Mouse (Mus musculus): ENCODE data around the gene Vps36. TPM values are rescaled to one million over a fixed set of nuclear protein-coding genes. Genes with fewer than 3 reads are reported as not detected.
A peak's percentile ranks its signal among the peaks of the same experiment; 100 is the strongest.

The Vps36 gene
- 10 to 100 TPM; 26.0 to 28.1 TPM for total RNA-seq (2021)

- peak; percentile 83 to 89 for DNase-seq (ENCODE audit: low spot score in 2 of 2)
- intact Hi-C loops (cut with DNase I): loop anchor here (1.0 to 5.0 kb wide), 4 partner anchors 184 to 218 kb away; partner anchors contain the start of genes Mrps31 and Slc25a15
Observed at GRCm38 (mm10) chr8:22192660-22193431, at the start of gene Vps36. TSS of gene Vps36 (plus strand) at chr8:22192809.

- intact Hi-C loops (cut with DNase I): loop anchor here (10.0 kb wide), 1 partner anchor 379 kb away; no protein-coding TSS in a partner anchor
- peak in 1 of 2 experiments; percentile 5 for DNase-seq (ENCODE audit: low spot score in 2 of 2)
Observed at GRCm38 (mm10) chr8:22143764-22144491, 48.7 kb upstream of the Vps36 start.

- no peak for DNase-seq (ENCODE audit: low spot score in 2 of 2)
Observed at GRCm38 (mm10) chr8:22145831-22146230, 46.8 kb upstream of the Vps36 start.

GRCm38 (mm10) chr8:22147706-22148366 lies 44.8 kb upstream of the Vps36 start:
- intact Hi-C loops (cut with DNase I): loop anchor here (10.0 kb wide), 1 partner anchor 383 kb away; no protein-coding TSS in a partner anchor
- no peak for DNase-seq (ENCODE audit: low spot score in 2 of 2)

More at GRCm38 (mm10) chr8:22145831-22146230, 46.8 kb upstream of the Vps36 start:
- intact Hi-C loops (cut with DNase I): loop anchor here (10.0 kb wide), 1 partner anchor 381 kb away; no protein-coding TSS in a partner anchor

GRCm38 (mm10) chr8:22148367-22148740 lies 44.3 kb upstream of the Vps36 start:
- DNase-seq (ENCODE audit: low spot score in 2 of 2): no peak
- intact Hi-C loops (cut with DNase I): loop anchor here (10.0 kb wide), 1 partner anchor 384 kb away; no protein-coding TSS in a partner anchor

GRCm38 (mm10) chr8:22149643-22150344 lies 42.8 kb upstream of the Vps36 start:
- intact Hi-C loops (cut with DNase I): loop anchor here (10.0 kb wide), 1 partner anchor 385 kb away; no protein-coding TSS in a partner anchor

GRCm38 (mm10) chr8:22150345-22150663 lies 42.3 kb upstream of the Vps36 start:
- intact Hi-C loops (cut with DNase I): no loop called here
- DNase-seq (ENCODE audit: low spot score in 2 of 2): no peak

More at GRCm38 (mm10) chr8:22149643-22150344, 42.8 kb upstream of the Vps36 start:
- no peak for DNase-seq (ENCODE audit: low spot score in 2 of 2)

GRCm38 (mm10) chr8:22162206-22162605 lies 30.4 kb upstream of the Vps36 start:
- intact Hi-C loops (cut with DNase I): loop anchor here (5.0 kb wide), 1 partner anchor 90 kb away; no protein-coding TSS in a partner anchor

GRCm38 (mm10) chr8:22164431-22164830 lies 28.2 kb upstream of the Vps36 start:
- intact Hi-C loops (cut with DNase I): loop anchor here (5.0 kb wide), 1 partner anchor 92 kb away; no protein-coding TSS in a partner anchor
- no peak for DNase-seq (ENCODE audit: low spot score in 2 of 2)

More at GRCm38 (mm10) chr8:22162206-22162605, 30.4 kb upstream of the Vps36 start:
- no peak for DNase-seq (ENCODE audit: low spot score in 2 of 2)

- intact Hi-C loops (cut with DNase I): loop anchor here (1.0 to 5.0 kb wide), 3 partner anchors 19 to 173 kb away; partner anchors contain the start of genes Alg11, Atp7b and Ckap2
- DNase-seq (ENCODE audit: low spot score in 2 of 2): peak in 1 of 2 experiments; percentile 2
Observed at GRCm38 (mm10) chr8:22165251-22166079, 27.1 kb upstream of the Vps36 start.

- intact Hi-C loops (cut with DNase I): loop anchor here (1.0 to 5.0 kb wide), 3 partner anchors 19 to 174 kb away; partner anchors contain the start of genes Alg11, Atp7b and Ckap2
- DNase-seq (ENCODE audit: low spot score in 2 of 2): peak; percentile 78 to 79
Observed at GRCm38 (mm10) chr8:22166080-22166603, 26.5 kb upstream of the Vps36 start, which contains the start of gene Nek3. TSS of gene Nek3 (minus strand) at chr8:22166435.

GRCm38 (mm10) chr8:22169167-22169566 lies 23.4 kb upstream of the Vps36 start:
- peak; percentile 14 to 77 for DNase-seq (ENCODE audit: low spot score in 2 of 2)
- intact Hi-C loops (cut with DNase I): loop anchor here (5.0 kb wide), 1 partner anchor 177 kb away; no protein-coding TSS in a partner anchor

GRCm38 (mm10) chr8:22175966-22176365 lies 16.6 kb upstream of the Vps36 start:
- no peak for DNase-seq (ENCODE audit: low spot score in 2 of 2)
- intact Hi-C loops (cut with DNase I): no loop called here

GRCm38 (mm10) chr8:22184884-22185283 lies 7.7 kb upstream of the Vps36 start:
- intact Hi-C loops (cut with DNase I): loop anchor here (2.0 kb wide), 2 partner anchors 18 to 124 kb away; partner anchors contain the start of genes Alg11, Atp7b and Nek3

GRCm38 (mm10) chr8:22185431-22186397 lies 6.9 kb upstream of the Vps36 start, which contains the start of gene Ckap2:
TSS of gene Ckap2 (minus strand) at chr8:22185819.
- DNase-seq (ENCODE audit: low spot score in 2 of 2): peak; percentile 81
- intact Hi-C loops (cut with DNase I): loop anchor here (2.0 kb wide), 2 partner anchors 19 to 125 kb away; partner anchors contain the start of genes Alg11, Atp7b and Nek3

More at GRCm38 (mm10) chr8:22184884-22185283, 7.7 kb upstream of the Vps36 start:
- no peak for DNase-seq (ENCODE audit: low spot score in 2 of 2)

- no peak for DNase-seq (ENCODE audit: low spot score in 2 of 2)
- intact Hi-C loops (cut with DNase I): loop anchor here (1.0 to 5.0 kb wide), 4 partner anchors 183 to 218 kb away; partner anchors contain the start of genes Mrps31 and Slc25a15
Observed at GRCm38 (mm10) chr8:22193432-22194010, 912 bp downstream of the Vps36 start.

Measured in left cerebral cortex, postnatal 25 days (tissue).